Mouse (Mus musculus) neural tube, embryonic 14.5 days (tissue): ENCODE measurements around the gene Naa15. TPM values are rescaled to one million over a fixed set of nuclear protein-coding genes. Genes with fewer than 3 reads are reported as not detected.

ENCODE experiments used
- ATAC-seq: fragments of 200-750 bp; cut with Nextera tagmentation; 2 replicates; pipeline ENCODE4 v1.8.0; 2017; ENCODE audit warnings: low read depth, mild to moderate bottlenecking, moderate TSS enrichment, moderate library complexity
- H3K27ac ChIP-seq: fragments of 300-500 bp; sonication (generic); 2 replicates; pipeline ENCODE4 v1.5.1; 2014; ENCODE audit warnings: low read depth, mild to moderate bottlenecking, control low read depth, low read length, moderate library complexity, mixed read lengths
- H3K27me3 ChIP-seq: fragments of 300-500 bp; sonication (generic); 2 replicates; pipeline ENCODE4 v1.6.1; 2014; ENCODE audit warnings: low read length; ENCODE audit not compliant: control insufficient read depth, insufficient read depth
- H3K36me3 ChIP-seq: fragments of 300-500 bp; sonication (generic); 2 replicates; pipeline ENCODE4 v1.6.1; 2014; ENCODE audit warnings: low read length, mixed read lengths; ENCODE audit not compliant: control insufficient read depth, insufficient read depth
- H3K4me1 ChIP-seq: fragments of 300-500 bp; sonication (generic); 2 replicates; pipeline ENCODE4 v1.6.1; 2014; ENCODE audit warnings: low read length; ENCODE audit not compliant: control insufficient read depth, insufficient read depth
- H3K4me2 ChIP-seq: fragments of 300-500 bp; sonication (generic); 2 replicates; pipeline ENCODE4 v1.6.1; 2014; ENCODE audit warnings: mild to moderate bottlenecking, low read depth, low read length, control low read depth
- H3K4me3 ChIP-seq: fragments of 300-500 bp; sonication (generic); 2 replicates; pipeline ENCODE4 v1.5.1; 2014; ENCODE audit warnings: low read depth, low read length, control low read depth, mixed read lengths
- H3K9ac ChIP-seq: fragments of 300-500 bp; sonication (generic); replicated peaks from 2 replicates; pipeline ENCODE4 v1.6.1; 2014; ENCODE audit warnings: low read depth, mild to moderate bottlenecking, control low read depth, low read length, mixed read lengths
- H3K9me3 ChIP-seq: fragments of 300-500 bp; sonication (generic); 2 replicates; pipeline ENCODE4 v1.6.1; 2016; ENCODE audit warnings: low read length; ENCODE audit not compliant: control insufficient read depth
- WGBS: fragments of 180-500 bp; shearing (Covaris S2); extraction: QIAGEN DNeasy Blood & Tissue Kit; methylation state at CpG from one replicate; pipeline ENCODE4 v1.1.7; 2014; 5-methylcytosine and 5-hydroxymethylcytosine counted together
- polyA plus RNA-seq: library from polyadenylated mRNA; unstranded; fragments of >200 nt; fragmentation: Nextera tagmentation; extraction: Ambion mirVana; gene quantifications from 2 replicates; pipeline ENCODE4 v1.2.1, GENCODE M21; 2014

Gene Naa15
- polyA plus RNA-seq, 1 experiment from 2014 or later: 37.2 TPM

DNA sequence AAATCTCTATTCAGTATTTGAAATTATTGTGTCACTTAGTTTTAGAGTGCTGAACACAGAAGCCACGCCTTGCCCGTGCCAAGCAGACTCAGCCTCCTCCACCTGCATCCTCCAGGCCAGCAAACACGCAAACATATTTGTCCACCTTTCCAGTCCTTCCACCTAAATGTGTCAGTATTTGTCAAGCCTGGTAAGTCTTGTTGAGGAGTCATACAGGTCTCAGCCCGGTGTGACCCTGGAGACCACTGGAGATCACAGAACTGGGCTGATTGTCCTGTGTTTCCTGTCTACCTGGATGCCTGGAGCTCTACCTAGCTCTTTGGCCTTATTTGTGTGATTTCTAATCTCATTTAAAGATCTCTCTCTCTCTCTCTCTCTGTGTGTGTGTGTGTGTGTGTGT, 84.9 kb downstream of the Naa15 start:
- Histone ChIP-seq H3K27me3 (no peaks in the 10 kb centered on the region), H3K4me2 (no peak overlapping the region), H3K36me3 (no peaks in the 10 kb centered on the region), H3K27ac (no peak overlapping the region), H3K9ac (no peak overlapping the region), H3K4me1 (no peaks in the 10 kb centered on the region), H3K9me3 (no peaks in the 10 kb centered on the region), H3K4me3 (no peak overlapping the region)
- 91% methylated on average over 4 of the region's 4 CpGs for WGBS
- ATAC-seq: no peak

DNA sequence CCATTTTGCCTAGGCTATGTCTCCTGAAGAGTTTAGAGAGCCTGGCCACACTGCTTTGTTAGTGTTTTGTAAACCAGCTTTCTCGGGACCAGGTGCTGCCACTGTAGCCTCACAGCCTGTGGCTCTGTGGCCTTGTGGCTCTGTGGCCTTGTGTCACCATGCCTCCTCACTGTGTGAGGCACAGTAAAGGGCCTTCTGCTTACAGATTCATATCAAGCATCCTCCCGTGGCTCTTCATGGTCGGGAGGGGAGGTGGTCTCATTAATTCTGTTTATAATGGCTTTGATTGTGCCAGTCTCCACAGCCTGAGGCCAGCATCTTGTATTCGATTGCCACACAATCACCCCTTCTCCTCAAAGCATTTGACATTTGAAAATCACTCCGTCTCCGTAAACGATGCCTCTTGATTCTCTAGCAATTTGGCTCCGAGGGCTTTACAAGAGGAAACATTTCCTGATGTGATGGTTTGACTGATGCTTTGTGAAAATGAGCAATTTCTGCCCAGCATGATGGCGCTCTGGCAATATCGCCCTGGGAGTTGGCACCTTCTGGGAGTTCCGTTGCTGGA, 89.5 kb downstream of the Naa15 start:
- H3K27ac ChIP-seq: no peak overlapping the region
- ATAC-seq: peak; percentile 54; the same call in 1 of the 2 replicates
- 39% methylated on average over 11 of the region's 11 CpGs for WGBS
- H3K36me3 ChIP-seq: no peaks in the 10 kb centered on the region
- H3K4me2 ChIP-seq: no peak overlapping the region
- no peaks in the 10 kb centered on the region for H3K9me3 ChIP-seq
- H3K4me3 ChIP-seq: no peak overlapping the region
- no peaks in the 10 kb centered on the region for H3K4me1 ChIP-seq
- no peak overlapping the region for H3K9ac ChIP-seq
- no peaks in the 10 kb centered on the region for H3K27me3 ChIP-seq

DNA sequence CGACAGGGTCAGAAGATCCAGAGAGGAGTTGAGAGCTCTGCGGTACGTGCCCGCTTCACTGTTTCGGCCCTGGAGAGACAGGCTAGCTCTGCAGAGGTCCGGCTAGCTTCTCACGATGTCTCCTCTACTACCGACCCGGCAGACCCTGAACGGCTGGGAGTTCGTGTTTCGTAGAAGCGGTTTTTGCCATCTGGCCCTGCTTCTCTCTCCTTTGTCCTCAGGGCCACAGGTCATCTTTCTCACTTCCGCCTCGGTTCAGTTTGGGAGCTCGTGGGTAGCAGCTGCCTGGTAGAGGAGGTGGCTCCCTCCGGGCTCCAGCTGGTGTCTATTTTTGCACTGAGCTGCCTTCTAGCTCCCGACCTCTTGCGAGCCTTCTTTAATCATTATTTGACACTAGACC, 90.5 kb downstream of the Naa15 start:
- Histone ChIP-seq H3K36me3 (no peaks in the 10 kb centered on the region), H3K9me3 (no peaks in the 10 kb centered on the region), H3K4me2 (no peak overlapping the region), H3K27me3 (no peaks in the 10 kb centered on the region), H3K4me1 (no peaks in the 10 kb centered on the region), H3K27ac (no peak overlapping the region), H3K9ac (no peak overlapping the region), H3K4me3 (no peak overlapping the region)
- 46% methylated on average over 19 of the region's 19 CpGs for WGBS
- ATAC-seq: no peak

DNA sequence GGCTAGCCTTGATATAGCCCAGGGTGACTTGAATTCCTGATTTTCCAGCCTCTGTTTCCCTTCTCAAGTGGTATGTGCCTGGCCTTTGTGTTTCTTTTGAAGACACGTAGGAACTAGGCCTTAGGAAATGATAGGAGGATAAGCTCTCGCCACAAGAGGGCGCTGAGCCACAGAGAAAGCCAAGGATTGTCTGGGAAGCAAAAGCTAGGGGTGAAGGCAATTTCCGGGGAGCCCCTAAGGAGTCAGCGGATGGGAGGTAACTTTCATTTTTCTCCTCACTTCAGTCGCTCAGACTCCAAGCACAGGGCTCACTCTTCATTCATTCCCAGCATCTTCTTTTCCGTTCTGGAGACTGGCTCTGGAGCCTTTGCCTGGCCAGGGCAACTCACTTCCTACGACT, 96.0 kb downstream of the Naa15 start:
- H3K4me3 ChIP-seq: no peak overlapping the region
- no peak overlapping the region for H3K4me2 ChIP-seq
- no peak overlapping the region for H3K27ac ChIP-seq
- 29% methylated on average over 8 of the region's 8 CpGs for WGBS
- no peaks in the 10 kb centered on the region for H3K36me3 ChIP-seq
- ATAC-seq: no peak
- no peaks in the 10 kb centered on the region for H3K4me1 ChIP-seq
- H3K27me3 ChIP-seq: no peaks in the 10 kb centered on the region
- no peak overlapping the region for H3K9ac ChIP-seq
- H3K9me3 ChIP-seq: no peaks in the 10 kb centered on the region

DNA sequence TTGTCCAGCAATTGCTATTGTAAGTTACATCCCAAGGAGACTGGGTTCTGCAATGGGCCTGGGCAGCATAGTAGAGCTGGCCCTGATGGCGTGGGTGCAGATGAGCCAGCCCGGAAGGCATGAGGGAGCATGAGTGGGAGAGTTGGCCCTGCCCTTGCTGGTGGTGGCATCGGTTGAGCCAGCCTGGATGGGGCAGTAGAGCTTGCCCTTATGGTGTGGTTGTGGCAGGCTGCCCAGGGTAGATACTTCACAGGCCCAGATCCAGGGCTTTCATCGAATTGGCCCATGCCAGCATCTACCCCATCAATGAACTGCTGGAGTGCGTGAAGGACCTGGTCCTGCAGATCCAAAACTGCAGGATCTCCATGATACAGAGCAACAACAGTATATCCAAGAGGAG, 97.0 kb downstream of the Naa15 start:
- no peak overlapping the region for H3K27ac ChIP-seq
- no peak overlapping the region for H3K9ac ChIP-seq
- no peak for ATAC-seq
- H3K9me3 ChIP-seq: no peaks in the 10 kb centered on the region
- H3K27me3 ChIP-seq: no peaks in the 10 kb centered on the region
- no peak overlapping the region for H3K4me3 ChIP-seq
- no peaks in the 10 kb centered on the region for H3K36me3 ChIP-seq
- WGBS: 94% methylated on average over 5 of the region's 5 CpGs
- H3K4me1 ChIP-seq: no peaks in the 10 kb centered on the region
- H3K4me2 ChIP-seq: no peak overlapping the region

DNA sequence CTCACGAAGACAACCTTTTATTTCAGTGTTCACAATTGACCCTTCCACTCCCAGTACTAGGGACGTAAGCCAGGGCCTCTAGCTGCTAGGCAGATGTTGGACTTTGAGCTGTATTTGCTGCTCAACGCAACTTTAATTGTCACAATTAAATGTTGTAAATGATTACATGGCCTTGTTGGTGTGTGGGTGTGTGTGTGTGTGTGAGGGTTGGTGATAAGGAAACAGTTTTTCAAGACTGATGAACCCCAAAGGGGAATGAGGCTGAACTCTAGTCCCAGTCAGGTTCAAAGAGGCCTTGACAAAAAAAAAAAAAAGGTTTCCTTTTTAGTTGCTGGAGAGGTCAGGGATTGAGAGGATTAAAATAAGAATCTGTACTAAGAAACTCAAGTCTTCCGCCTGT, 102.5 kb downstream of the Naa15 start:
- Histone ChIP-seq H3K4me1 (no peaks in the 10 kb centered on the region), H3K9ac (no peak overlapping the region), H3K27ac (no peak overlapping the region), H3K4me2 (no peak overlapping the region), H3K27me3 (no peaks in the 10 kb centered on the region), H3K36me3 (peaks cover 15% of the 10 kb centered on the region), H3K4me3 (no peak overlapping the region), H3K9me3 (no peaks in the 10 kb centered on the region)
- ATAC-seq: no peak
- WGBS: 80% methylated on average over 4 of the region's 4 CpGs

DNA sequence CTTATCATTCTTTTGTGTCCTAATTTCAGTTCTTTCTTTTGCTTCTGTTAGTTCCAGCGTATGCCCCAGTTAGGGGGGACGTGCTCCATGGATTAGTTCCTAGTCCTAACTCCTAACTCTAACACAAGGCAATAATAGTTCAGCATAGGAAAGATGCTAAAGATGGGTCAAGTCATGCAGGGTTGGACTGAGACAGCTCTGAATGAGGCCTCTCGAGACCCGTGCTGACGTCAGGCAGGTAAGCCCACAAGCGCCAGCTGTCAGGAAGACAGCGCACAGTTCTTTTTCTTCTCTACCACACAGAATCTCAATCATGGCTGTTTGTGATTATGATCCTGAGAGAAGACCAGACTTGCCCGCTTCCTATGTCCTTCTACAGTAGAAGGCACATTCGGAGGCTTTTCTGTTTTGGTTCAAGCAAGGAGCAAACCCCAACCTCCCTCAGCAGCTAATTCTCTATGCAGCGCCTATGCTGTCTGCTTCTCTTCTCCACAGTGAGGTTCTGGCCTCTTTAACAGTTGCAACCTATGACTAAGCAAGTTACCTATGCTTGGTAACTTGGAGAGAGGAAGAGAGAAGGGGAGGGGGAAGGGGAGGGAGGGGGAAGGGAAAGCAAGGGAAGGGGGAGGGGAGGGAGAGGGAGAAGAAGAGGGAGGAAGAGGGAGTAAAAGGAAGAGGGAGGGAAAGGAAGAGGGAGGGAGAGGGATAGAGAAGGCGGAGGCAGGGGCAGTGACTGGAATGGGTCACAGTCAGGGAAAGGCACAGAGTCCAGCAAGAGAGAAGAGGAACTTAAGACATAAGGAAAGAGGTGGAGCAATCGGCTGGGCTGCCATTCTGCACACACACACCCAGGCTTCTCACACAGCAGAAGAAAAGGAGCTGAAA, 103.2 kb downstream of the Naa15 start:
- no peaks in the 10 kb centered on the region for H3K9me3 ChIP-seq
- H3K4me2 ChIP-seq: no peak overlapping the region
- H3K36me3 ChIP-seq: peaks cover 21% of the 10 kb centered on the region
- 82% methylated on average over 12 of the region's 12 CpGs for WGBS
- no peak for ATAC-seq
- no peak overlapping the region for H3K9ac ChIP-seq
- H3K4me3 ChIP-seq: no peak overlapping the region
- no peak overlapping the region for H3K27ac ChIP-seq
- no peaks in the 10 kb centered on the region for H3K4me1 ChIP-seq
- no peaks in the 10 kb centered on the region for H3K27me3 ChIP-seq

DNA sequence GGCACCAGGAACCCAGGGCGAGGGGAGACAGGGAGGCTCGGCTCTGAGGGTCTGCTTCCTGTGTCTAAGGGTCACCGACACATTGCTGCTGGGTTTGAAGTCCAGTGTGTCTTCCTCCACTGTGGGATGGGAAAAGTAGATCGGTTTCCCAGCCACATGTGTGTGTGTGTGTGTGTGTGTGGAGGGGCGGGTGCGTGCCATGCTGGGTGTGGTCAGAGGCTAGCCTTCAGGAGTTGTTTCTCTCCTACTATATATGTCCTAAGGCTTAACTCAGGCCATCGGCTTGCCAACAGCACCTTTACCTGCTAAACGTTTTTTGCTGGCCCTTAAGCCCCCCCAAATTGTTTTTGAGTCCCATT, 103.8 kb downstream of the Naa15 start:
- ATAC-seq: no peak
- Histone ChIP-seq H3K4me3 (no peak overlapping the region), H3K36me3 (peaks cover 25% of the 10 kb centered on the region), H3K27ac (no peak overlapping the region), H3K9ac (no peak overlapping the region), H3K4me2 (no peak overlapping the region), H3K27me3 (no peaks in the 10 kb centered on the region), H3K4me1 (no peaks in the 10 kb centered on the region), H3K9me3 (no peaks in the 10 kb centered on the region)
- WGBS: 73% methylated on average over 8 of the region's 8 CpGs

DNA sequence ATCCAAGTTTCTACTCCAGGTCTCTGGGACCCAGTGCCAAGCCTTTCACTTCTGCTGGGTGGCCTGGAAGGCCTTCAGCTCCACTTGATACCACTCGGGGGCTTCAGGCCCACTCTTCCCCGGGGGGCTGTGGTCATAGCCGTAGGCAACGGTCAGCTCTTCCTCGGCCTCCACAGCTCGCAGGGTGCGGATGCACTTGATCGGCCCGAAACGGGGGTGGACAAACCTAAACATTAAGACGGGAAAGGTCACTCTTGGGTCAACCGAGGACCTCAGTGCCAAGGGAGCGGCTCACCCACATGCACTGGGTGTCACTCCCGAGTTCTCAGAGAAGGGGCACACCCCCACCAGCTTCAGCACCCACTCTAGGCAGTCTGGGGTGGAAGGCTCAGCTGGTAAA, 106.3 kb downstream of the Naa15 start:
- Histone ChIP-seq H3K27ac (no peak overlapping the region), H3K4me1 (no peaks in the 10 kb centered on the region), H3K4me2 (no peak overlapping the region), H3K36me3 (peaks cover 30% of the 10 kb centered on the region), H3K4me3 (no peak overlapping the region), H3K9me3 (no peaks in the 10 kb centered on the region), H3K9ac (no peak overlapping the region), H3K27me3 (no peaks in the 10 kb centered on the region)
- ATAC-seq: no peak
- 88% methylated on average over 14 of the region's 14 CpGs for WGBS
